Mouse (Mus musculus): Measurements from ENCODE around the gene Jmjd1c. TPM values are rescaled to one million over a fixed set of nuclear protein-coding genes. Genes with fewer than 3 reads are reported as not detected.

The Jmjd1c gene
- polyA plus RNA-seq, 1 experiment: 32.4 TPM

GRCm38 (mm10) chr10:67082531-67082930 lies 13.4 kb upstream of the Jmjd1c start:
- no peak overlapping the region for H3K27ac ChIP-seq (ENCODE audit: insufficient read depth, low read length)
- no peaks in the 10 kb centered on the region for H3K4me1 ChIP-seq (ENCODE audit: control insufficient read depth, insufficient read depth, low read length)
- TF ChIP-seq CTCF (IDR thresholded peaks at IDR 0.05; ENCODE audit: extremely low read depth, insufficient read depth, low read length): no peak
- no peak for TF ChIP-seq POLR2A (IDR thresholded peaks at IDR 0.05; ENCODE audit: extremely low read depth, insufficient read depth, low read length)
- H3K4me3 ChIP-seq (ENCODE audit: insufficient read depth, low read length): no peak overlapping the region

GRCm38 (mm10) chr10:67083446-67084166 lies 12.3 kb upstream of the Jmjd1c start:
- H3K27ac ChIP-seq (ENCODE audit: insufficient read depth, low read length): no peak overlapping the region
- H3K4me1 ChIP-seq (ENCODE audit: control insufficient read depth, insufficient read depth, low read length): no peaks in the 10 kb centered on the region
- H3K4me3 ChIP-seq (ENCODE audit: insufficient read depth, low read length): no peak overlapping the region
- TF ChIP-seq CTCF (IDR thresholded peaks at IDR 0.05; ENCODE audit: extremely low read depth, insufficient read depth, low read length) (no peak), POLR2A (IDR thresholded peaks at IDR 0.05; ENCODE audit: extremely low read depth, insufficient read depth, low read length) (no peak)

- Histone ChIP-seq H3K4me1 (ENCODE audit: control insufficient read depth, insufficient read depth, low read length) (no peaks in the 10 kb centered on the region), H3K4me3 (ENCODE audit: insufficient read depth, low read length) (no peak overlapping the region), H3K27ac (ENCODE audit: insufficient read depth, low read length) (no peak overlapping the region)
- no peak for TF ChIP-seq POLR2A (IDR thresholded peaks at IDR 0.05; ENCODE audit: extremely low read depth, insufficient read depth, low read length)
- TF ChIP-seq CTCF (IDR thresholded peaks at IDR 0.05; ENCODE audit: extremely low read depth, insufficient read depth, low read length): no peak
Measured at GRCm38 (mm10) chr10:67085124-67085523, 10.8 kb upstream of the Jmjd1c start.

GRCm38 (mm10) chr10:67085916-67086315 lies 10.0 kb upstream of the Jmjd1c start:
- no peak for TF ChIP-seq POLR2A (IDR thresholded peaks at IDR 0.05; ENCODE audit: extremely low read depth, insufficient read depth, low read length)
- TF ChIP-seq CTCF (IDR thresholded peaks at IDR 0.05; ENCODE audit: extremely low read depth, insufficient read depth, low read length): no peak
- no peak overlapping the region for H3K27ac ChIP-seq (ENCODE audit: insufficient read depth, low read length)
- H3K4me1 ChIP-seq (ENCODE audit: control insufficient read depth, insufficient read depth, low read length): no peaks in the 10 kb centered on the region
- H3K4me3 ChIP-seq (ENCODE audit: insufficient read depth, low read length): no peak overlapping the region

GRCm38 (mm10) chr10:67087447-67088226 lies 8.3 kb upstream of the Jmjd1c start:
- Histone ChIP-seq H3K4me1 (ENCODE audit: control insufficient read depth, insufficient read depth, low read length) (no peaks in the 10 kb centered on the region), H3K27ac (ENCODE audit: insufficient read depth, low read length) (no peak overlapping the region)
- TF ChIP-seq CTCF (IDR thresholded peaks at IDR 0.05; ENCODE audit: extremely low read depth, insufficient read depth, low read length) (no peak), POLR2A (IDR thresholded peaks at IDR 0.05; ENCODE audit: extremely low read depth, insufficient read depth, low read length) (no peak)

GRCm38 (mm10) chr10:67090611-67091010 lies 5.3 kb upstream of the Jmjd1c start:
- no peak overlapping the region for H3K4me3 ChIP-seq (ENCODE audit: insufficient read depth, low read length)
- H3K4me1 ChIP-seq (ENCODE audit: control insufficient read depth, insufficient read depth, low read length): no peaks in the 10 kb centered on the region
- no peak for TF ChIP-seq CTCF (IDR thresholded peaks at IDR 0.05; ENCODE audit: extremely low read depth, insufficient read depth, low read length)
- no peak for TF ChIP-seq POLR2A (IDR thresholded peaks at IDR 0.05; ENCODE audit: extremely low read depth, insufficient read depth, low read length)
- no peak overlapping the region for H3K27ac ChIP-seq (ENCODE audit: insufficient read depth, low read length)

More at GRCm38 (mm10) chr10:67087447-67088226, 8.3 kb upstream of the Jmjd1c start:
- H3K4me3 ChIP-seq (ENCODE audit: insufficient read depth, low read length): no peak overlapping the region

- TF ChIP-seq CTCF (IDR thresholded peaks at IDR 0.05; ENCODE audit: extremely low read depth, insufficient read depth, low read length): no peak
- no peak for TF ChIP-seq POLR2A (IDR thresholded peaks at IDR 0.05; ENCODE audit: extremely low read depth, insufficient read depth, low read length)
- no peak overlapping the region for H3K4me3 ChIP-seq (ENCODE audit: insufficient read depth, low read length)
- no peak overlapping the region for H3K27ac ChIP-seq (ENCODE audit: insufficient read depth, low read length)
- peaks cover 2% of the 10 kb centered on the region; the same call in 1 of the 2 replicates for H3K4me1 ChIP-seq (ENCODE audit: control insufficient read depth, insufficient read depth, low read length)
Measured at GRCm38 (mm10) chr10:67094922-67095321, 1.0 kb upstream of the Jmjd1c start.

- Histone ChIP-seq H3K4me1 (ENCODE audit: control insufficient read depth, insufficient read depth, low read length) (peaks cover 8% of the 10 kb centered on the region), H3K4me3 (ENCODE audit: insufficient read depth, low read length) (peak within 1 kb of the TSS; percentile 83), H3K27ac (ENCODE audit: insufficient read depth, low read length) (peak within 1 kb of the TSS; percentile 100)
- TF ChIP-seq CTCF (IDR thresholded peaks at IDR 0.05; ENCODE audit: extremely low read depth, insufficient read depth, low read length): no peak
- TF ChIP-seq POLR2A (IDR thresholded peaks at IDR 0.05; ENCODE audit: extremely low read depth, insufficient read depth, low read length): no peak
Measured at GRCm38 (mm10) chr10:67096621-67097436, 904 bp downstream of the Jmjd1c start, which contains the start of gene Reep3. TSS of gene Reep3 (minus strand) at chr10:67096945.
